Mouse (Mus musculus): Measurements from ENCODE around the gene Junb. TPM values are rescaled to one million over a fixed set of nuclear protein-coding genes. Genes with fewer than 3 reads are reported as not detected.
A peak's percentile ranks its signal among the peaks of the same experiment; 100 is the strongest.

Junb gene
- polyA plus RNA-seq, 1 experiment = 19.0 TPM

DNA sequence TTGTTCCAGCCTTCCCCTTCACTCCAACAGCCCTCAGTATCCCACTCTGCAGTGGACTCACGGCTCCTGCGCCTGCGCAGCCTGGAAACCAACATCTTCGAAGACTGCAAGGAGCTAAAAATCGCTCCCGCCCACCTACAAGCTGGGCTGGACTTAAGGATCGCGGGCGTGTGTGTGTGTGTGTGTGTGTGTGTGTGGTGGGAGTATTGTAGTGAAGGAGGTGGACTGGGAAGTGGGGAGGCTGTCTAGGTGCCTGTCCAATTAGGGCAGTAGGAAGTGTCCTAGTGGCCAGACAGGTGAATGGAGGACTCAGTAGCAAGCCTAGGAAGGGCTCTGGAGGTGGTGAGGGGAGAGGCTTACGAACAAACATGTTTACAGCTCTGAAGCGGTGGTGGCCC, 33.3 kb downstream of the Junb start:
- no peak overlapping the region for H3K9ac ChIP-seq (ENCODE audit: low read depth, poor library complexity, severe bottlenecking)
- peak overlapping the region; percentile 14 for H3K4me3 ChIP-seq (ENCODE audit: low read depth, low read length)
- no peak overlapping the region for H3K27ac ChIP-seq (ENCODE audit: insufficient read depth, low read length)
- no peaks in the 10 kb centered on the region for H3K36me3 ChIP-seq (ENCODE audit: control insufficient read depth, insufficient read depth, low read length, poor library complexity, severe bottlenecking)
- H3K9me3 ChIP-seq (replicated peaks; ENCODE audit: control insufficient read depth, insufficient read depth, low read length, poor library complexity, severe bottlenecking) = no peaks in the 10 kb centered on the region
- TF ChIP-seq EP300 (IDR thresholded peaks at IDR 0.05; ENCODE audit: insufficient read depth, low read depth, low read length) (no peak), POLR2A (IDR thresholded peaks at IDR 0.05; ENCODE audit: insufficient read depth, low read length) (no peak), CTCF (IDR thresholded peaks at IDR 0.05; ENCODE audit: low read depth, low read length) (no peak)
- no peaks in the 10 kb centered on the region for H3K4me1 ChIP-seq (ENCODE audit: control insufficient read depth, insufficient read depth, low read length)
- H3K27me3 ChIP-seq (ENCODE audit: control insufficient read depth, insufficient read depth, low read length, poor library complexity, severe bottlenecking) = peaks cover 14% of the 10 kb centered on the region

DNA sequence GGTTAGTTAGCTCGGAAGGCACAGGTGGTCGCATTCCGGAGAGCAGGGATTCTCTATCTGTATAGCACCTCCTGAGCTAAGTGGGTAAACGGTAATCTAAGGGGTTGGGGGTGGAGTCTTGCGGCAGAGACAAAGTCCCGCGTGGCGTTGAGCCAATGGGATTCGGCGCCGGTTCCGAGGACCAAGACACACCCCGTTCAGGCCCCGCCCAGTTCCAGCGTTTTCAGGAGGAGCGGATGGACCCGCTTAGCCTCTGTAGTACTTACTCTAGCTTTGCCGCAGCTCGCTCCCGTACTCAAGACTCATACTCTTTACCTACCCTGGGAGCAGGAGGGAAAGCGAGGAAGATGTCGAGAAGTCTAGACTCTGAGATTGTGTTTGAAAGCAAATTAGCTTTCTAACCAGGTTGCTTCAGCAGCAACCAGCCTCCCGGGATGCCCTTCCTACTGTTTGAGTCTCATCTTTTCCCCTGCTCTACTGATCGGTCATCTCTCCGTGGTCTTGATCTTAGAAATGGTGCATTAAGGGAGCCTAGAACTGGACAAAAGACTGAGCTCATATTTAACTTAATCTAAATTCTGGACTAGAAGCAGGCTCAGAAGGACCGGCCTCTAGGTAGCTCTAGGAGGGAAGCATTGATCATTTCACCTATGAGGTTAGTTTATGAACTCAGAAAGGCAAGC, 33.9 kb downstream of the Junb start:
- H3K4me1 ChIP-seq (ENCODE audit: control insufficient read depth, insufficient read depth, low read length) = no peaks in the 10 kb centered on the region
- no peak overlapping the region for H3K27ac ChIP-seq (ENCODE audit: insufficient read depth, low read length)
- H3K27me3 ChIP-seq (ENCODE audit: control insufficient read depth, insufficient read depth, low read length, poor library complexity, severe bottlenecking) = peaks cover 14% of the 10 kb centered on the region
- no peaks in the 10 kb centered on the region for H3K36me3 ChIP-seq (ENCODE audit: control insufficient read depth, insufficient read depth, low read length, poor library complexity, severe bottlenecking)
- TF ChIP-seq EP300 (IDR thresholded peaks at IDR 0.05; ENCODE audit: insufficient read depth, low read depth, low read length) = no peak
- no peak for TF ChIP-seq POLR2A (IDR thresholded peaks at IDR 0.05; ENCODE audit: insufficient read depth, low read length)
- no peak for TF ChIP-seq CTCF (IDR thresholded peaks at IDR 0.05; ENCODE audit: low read depth, low read length)
- no peaks in the 10 kb centered on the region for H3K9me3 ChIP-seq (replicated peaks; ENCODE audit: control insufficient read depth, insufficient read depth, low read length, poor library complexity, severe bottlenecking)
- no peak overlapping the region for H3K9ac ChIP-seq (ENCODE audit: low read depth, poor library complexity, severe bottlenecking)
- peak overlapping the region; percentile 52 for H3K4me3 ChIP-seq (ENCODE audit: low read depth, low read length)

DNA sequence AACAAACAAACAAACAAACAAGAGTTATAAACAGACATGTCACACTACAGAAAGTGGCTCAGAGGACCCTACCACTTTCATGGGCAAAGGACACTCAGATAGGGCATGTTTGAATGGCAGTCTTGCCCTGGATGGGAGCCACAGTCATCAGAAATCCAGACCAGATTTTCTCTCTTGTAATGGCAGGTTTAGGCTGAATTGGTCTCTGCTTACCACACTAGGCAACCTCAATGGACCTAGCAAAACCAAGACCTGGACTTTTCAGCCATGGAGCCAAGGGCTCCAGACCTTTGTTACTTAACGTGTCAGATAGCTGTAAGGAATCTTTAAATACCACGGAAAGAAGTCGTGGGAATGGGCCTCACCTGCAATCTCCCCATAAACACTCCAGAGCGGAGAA, 34.8 kb downstream of the Junb start:
- no peaks in the 10 kb centered on the region for H3K36me3 ChIP-seq (ENCODE audit: control insufficient read depth, insufficient read depth, low read length, poor library complexity, severe bottlenecking)
- no peaks in the 10 kb centered on the region for H3K4me1 ChIP-seq (ENCODE audit: control insufficient read depth, insufficient read depth, low read length)
- no peak overlapping the region for H3K4me3 ChIP-seq (ENCODE audit: low read depth, low read length)
- H3K9me3 ChIP-seq (replicated peaks; ENCODE audit: control insufficient read depth, insufficient read depth, low read length, poor library complexity, severe bottlenecking) = no peaks in the 10 kb centered on the region
- H3K27ac ChIP-seq (ENCODE audit: insufficient read depth, low read length) = no peak overlapping the region
- H3K9ac ChIP-seq (ENCODE audit: low read depth, poor library complexity, severe bottlenecking) = no peak overlapping the region
- H3K27me3 ChIP-seq (ENCODE audit: control insufficient read depth, insufficient read depth, low read length, poor library complexity, severe bottlenecking) = peaks cover 14% of the 10 kb centered on the region
- no peak for TF ChIP-seq CTCF (IDR thresholded peaks at IDR 0.05; ENCODE audit: low read depth, low read length)
- no peak for TF ChIP-seq EP300 (IDR thresholded peaks at IDR 0.05; ENCODE audit: insufficient read depth, low read depth, low read length)
- TF ChIP-seq POLR2A (IDR thresholded peaks at IDR 0.05; ENCODE audit: insufficient read depth, low read length) = no peak

DNA sequence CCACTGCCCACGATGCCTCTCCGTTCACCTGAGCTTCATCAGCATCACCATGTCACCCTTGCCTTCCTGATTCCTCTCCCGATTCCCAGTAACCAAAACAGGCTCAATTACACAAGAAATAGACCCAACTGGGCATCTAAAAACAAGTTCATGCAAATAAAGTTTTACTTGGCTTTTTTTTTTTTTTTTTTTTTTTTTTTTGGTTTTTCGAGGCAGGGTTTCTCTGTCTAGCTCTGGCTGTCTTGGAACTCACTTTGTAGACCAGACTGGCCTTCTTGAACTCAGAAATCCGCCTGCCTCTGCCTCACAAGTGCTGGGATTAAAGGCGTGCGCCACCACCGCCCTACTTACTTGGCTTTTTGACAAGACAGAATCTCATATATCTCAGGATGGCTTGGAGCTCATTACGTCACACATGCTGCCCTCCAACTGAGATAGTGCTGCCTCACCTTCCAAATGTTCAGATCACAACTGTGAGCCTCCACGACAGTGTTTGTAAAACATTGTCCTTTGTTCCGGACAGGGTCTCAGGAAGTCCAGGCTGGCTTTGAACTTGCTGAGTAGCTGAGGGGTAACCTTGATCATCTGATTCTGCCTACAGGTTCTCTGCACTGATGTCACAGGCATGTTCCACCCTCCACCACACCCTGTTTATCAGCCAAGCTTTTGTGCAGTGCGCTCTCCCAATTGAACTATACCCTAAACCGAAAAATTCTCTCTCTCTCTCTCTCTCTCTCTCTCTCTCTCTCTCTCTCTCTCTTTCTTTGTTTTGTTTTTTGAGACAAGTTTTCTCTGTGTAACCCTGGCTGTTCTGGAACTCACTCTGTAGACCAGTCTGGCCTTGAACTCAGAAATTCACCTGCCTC, 40.7 kb downstream of the Junb start:
- no peaks in the 10 kb centered on the region for H3K4me1 ChIP-seq (ENCODE audit: control insufficient read depth, insufficient read depth, low read length)
- peak overlapping the region; percentile 31 for H3K4me3 ChIP-seq (ENCODE audit: low read depth, low read length)
- no peaks in the 10 kb centered on the region; the same call in 1 of the 2 replicates for H3K27me3 ChIP-seq (ENCODE audit: control insufficient read depth, insufficient read depth, low read length, poor library complexity, severe bottlenecking)
- H3K27ac ChIP-seq (ENCODE audit: insufficient read depth, low read length) = no peak overlapping the region
- H3K36me3 ChIP-seq (ENCODE audit: control insufficient read depth, insufficient read depth, low read length, poor library complexity, severe bottlenecking) = no peaks in the 10 kb centered on the region
- no peaks in the 10 kb centered on the region for H3K9me3 ChIP-seq (replicated peaks; ENCODE audit: control insufficient read depth, insufficient read depth, low read length, poor library complexity, severe bottlenecking)
- no peak overlapping the region for H3K9ac ChIP-seq (ENCODE audit: low read depth, poor library complexity, severe bottlenecking)
- TF ChIP-seq EP300 (IDR thresholded peaks at IDR 0.05; ENCODE audit: insufficient read depth, low read depth, low read length) (no peak), CTCF (IDR thresholded peaks at IDR 0.05; ENCODE audit: low read depth, low read length) (no peak), POLR2A (IDR thresholded peaks at IDR 0.05; ENCODE audit: insufficient read depth, low read length) (no peak)

DNA sequence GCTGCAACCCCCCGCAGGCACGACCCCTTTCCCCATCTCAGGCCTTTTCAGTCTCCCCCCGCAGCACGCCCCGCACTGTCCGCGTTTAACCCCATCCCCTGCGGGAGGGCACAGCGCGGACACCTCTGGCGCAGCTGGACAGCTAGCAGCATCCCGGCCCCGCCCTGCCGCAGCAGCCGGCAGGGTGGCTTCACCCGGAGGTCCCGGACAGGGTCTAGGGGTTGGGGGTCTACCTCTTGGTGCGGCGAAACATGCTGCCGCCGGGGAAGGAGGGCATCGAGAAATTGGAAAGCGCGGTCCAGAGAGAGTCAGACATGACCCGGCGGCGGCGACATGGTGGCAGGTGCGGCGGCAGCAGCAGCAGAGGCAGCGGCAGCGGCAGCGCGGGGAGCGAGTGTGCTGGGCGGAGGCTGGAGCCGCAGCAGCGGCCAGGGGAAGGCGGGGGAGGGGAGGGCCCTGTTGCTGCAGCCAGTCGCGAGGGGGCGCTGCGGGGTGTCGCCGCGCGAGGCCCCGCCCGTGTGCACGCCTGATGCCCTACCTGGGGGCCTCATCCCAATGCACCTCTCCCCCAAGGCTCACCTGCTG, 41.5 kb downstream of the Junb start, which contains the start of gene Mast1:
TSS of gene Mast1 (minus strand) at position 398 of the 585 bp plus-strand sequence.
- Histone ChIP-seq H3K9ac (ENCODE audit: low read depth, poor library complexity, severe bottlenecking) (peak within 1 kb of the TSS; percentile 45), H3K27ac (ENCODE audit: insufficient read depth, low read length) (no peak within 1 kb of the TSS), H3K36me3 (ENCODE audit: control insufficient read depth, insufficient read depth, low read length, poor library complexity, severe bottlenecking) (no peaks in the 10 kb centered on the region), H3K4me3 (ENCODE audit: low read depth, low read length) (peak within 1 kb of the TSS; percentile 87), H3K27me3 (ENCODE audit: control insufficient read depth, insufficient read depth, low read length, poor library complexity, severe bottlenecking) (no peaks in the 10 kb centered on the region; the same call in 1 of the 2 replicates), H3K9me3 (replicated peaks; ENCODE audit: control insufficient read depth, insufficient read depth, low read length, poor library complexity, severe bottlenecking) (no peaks in the 10 kb centered on the region), H3K4me1 (ENCODE audit: control insufficient read depth, insufficient read depth, low read length) (no peaks in the 10 kb centered on the region)
- TF ChIP-seq CTCF (IDR thresholded peaks at IDR 0.05; ENCODE audit: low read depth, low read length) = peak; percentile 72
- TF ChIP-seq EP300 (IDR thresholded peaks at IDR 0.05; ENCODE audit: insufficient read depth, low read depth, low read length) = no peak

All from ES-Bruce4 (cell line).